Mouse (Mus musculus) urinary bladder, postnatal 36 days (tissue): Measurements from ENCODE around the gene Zmynd15.
"Not testable (repeated sequence)": the region's sequence is repeated elsewhere in the genome, so short reads cannot be mapped to it uniquely, and the experiment has no call there.

Source experiments
- DNase-seq, 2 experiments: peaks; one replicate each; pipeline ENCODE4 v3.0.0; 2022; ENCODE audit warnings: low spot score in 2 of 2, mixed read lengths in 1 of 2

Gene Zmynd15

GRCm38 (mm10) chr11:70458688-70459600 is at the start of gene Zmynd15:
Zmynd15 (plus strand) TSS chr11:70459433.
- DNase-seq: no peak

DNA sequence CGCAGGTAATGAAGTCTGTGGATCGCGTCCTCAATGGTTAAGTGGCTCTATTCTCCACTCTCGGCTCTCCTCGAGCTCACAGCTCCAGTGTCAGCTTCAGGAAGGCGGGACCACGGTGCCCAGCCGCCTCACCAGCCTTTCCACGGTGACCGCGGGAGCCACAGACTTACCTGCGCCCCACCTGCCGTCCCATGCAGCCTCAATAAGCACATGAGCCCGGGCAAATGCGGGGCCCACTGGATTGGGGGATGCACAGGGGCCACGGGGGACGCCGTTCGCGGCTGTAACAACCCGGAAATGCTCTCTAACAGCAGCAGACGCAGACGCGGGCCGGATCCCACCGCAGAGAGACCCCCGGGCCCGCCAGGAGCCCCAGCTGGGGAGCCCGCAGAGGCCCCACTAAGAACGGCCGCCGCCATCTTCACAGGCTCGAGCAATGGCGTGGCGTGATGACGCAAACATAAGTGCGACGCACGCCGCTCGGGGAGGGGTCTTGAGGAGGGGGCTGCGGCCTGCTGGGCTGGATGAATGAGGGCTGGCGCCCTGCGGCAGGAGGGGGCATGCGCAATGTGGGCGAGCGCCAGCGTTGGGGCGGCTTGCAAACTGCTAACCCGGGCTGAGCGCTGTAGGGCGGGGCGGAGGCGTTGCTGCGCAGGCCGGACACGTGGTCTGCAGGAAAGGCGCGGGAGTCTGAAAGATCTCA is 49.5 kb upstream of the Zmynd15 start, which contains the start of gene Pelp1:
Pelp1 (minus strand) TSS at position 438 of the 703 bp plus-strand sequence.
- peak; percentile 80 to 84 for DNase-seq

DNA sequence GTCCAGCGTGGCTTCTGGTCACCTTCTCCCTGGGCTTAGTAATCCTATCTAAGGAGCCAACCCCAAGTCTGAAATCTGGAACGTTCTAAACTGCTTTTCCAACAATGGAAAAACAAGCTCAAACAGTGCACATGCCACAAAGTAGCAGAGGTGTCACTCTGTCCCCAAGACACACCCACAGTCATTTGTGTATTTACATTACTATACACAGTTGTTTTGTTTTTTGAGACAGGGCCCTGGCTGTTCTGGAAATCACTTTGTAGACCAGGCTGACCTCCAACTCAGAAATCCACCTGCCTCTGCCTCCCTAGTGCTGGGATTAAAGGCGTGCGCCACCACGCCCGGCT is 49.0 kb upstream of the Zmynd15 start:
- DNase-seq: no peak

GRCm38 (mm10) chr11:70412591-70412990 is 46.6 kb upstream of the Zmynd15 start:
- no peak for DNase-seq

- DNase-seq: peak; percentile 60 to 66
Observed at GRCm38 (mm10) chr11:70413961-70414360, 45.3 kb upstream of the Zmynd15 start.

DNA sequence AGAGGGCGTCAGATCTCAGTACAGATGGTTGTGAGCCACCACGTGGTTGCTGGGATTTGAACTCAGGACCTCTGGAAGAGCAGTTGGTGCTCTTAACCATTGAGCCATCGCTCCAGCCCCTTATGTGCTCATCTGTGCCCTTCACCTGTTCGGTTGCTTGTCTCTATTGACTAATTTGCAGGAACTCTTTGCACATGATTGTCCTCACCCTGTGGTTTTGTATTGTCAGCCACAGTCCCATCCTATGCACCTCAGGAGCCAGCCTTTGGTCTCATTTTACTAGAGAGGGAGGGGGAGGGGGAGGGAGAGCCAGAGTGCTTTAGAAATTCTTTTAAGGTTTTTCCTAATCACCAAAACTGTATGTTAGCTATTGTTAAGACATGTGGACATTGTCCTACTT is 41.0 kb upstream of the Zmynd15 start:
- DNase-seq: no peak

GRCm38 (mm10) chr11:70419486-70419885 is 39.7 kb upstream of the Zmynd15 start:
- DNase-seq: no peak

GRCm38 (mm10) chr11:70426598-70426997 is 32.6 kb upstream of the Zmynd15 start:
- DNase-seq: not testable (repeated sequence)

DNA sequence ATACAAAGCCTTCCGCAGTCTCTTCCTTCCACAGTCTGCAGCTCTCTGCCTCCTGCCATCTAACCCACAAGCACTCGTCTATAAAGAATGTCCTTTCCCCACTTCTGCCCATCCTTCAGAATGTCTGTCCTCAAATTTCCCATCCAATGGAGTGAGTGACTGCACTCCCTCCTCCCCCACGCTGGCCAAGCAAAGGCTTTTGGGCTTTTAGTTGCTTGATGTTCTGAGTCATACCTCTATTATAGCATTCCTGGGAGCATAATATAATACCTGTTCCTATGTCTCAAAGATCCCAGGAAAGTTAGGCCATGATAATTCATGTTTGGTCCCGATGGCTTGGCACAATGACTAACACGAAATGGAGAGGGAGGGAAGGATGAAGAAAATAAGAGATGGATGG is 27.7 kb upstream of the Zmynd15 start:
- DNase-seq: no peak

GRCm38 (mm10) chr11:70432048-70432894 is 27.0 kb upstream of the Zmynd15 start, which contains the start of gene Arrb2:
Arrb2 (plus strand) TSS chr11:70432635.
- peak; percentile 94 to 98 for DNase-seq

DNA sequence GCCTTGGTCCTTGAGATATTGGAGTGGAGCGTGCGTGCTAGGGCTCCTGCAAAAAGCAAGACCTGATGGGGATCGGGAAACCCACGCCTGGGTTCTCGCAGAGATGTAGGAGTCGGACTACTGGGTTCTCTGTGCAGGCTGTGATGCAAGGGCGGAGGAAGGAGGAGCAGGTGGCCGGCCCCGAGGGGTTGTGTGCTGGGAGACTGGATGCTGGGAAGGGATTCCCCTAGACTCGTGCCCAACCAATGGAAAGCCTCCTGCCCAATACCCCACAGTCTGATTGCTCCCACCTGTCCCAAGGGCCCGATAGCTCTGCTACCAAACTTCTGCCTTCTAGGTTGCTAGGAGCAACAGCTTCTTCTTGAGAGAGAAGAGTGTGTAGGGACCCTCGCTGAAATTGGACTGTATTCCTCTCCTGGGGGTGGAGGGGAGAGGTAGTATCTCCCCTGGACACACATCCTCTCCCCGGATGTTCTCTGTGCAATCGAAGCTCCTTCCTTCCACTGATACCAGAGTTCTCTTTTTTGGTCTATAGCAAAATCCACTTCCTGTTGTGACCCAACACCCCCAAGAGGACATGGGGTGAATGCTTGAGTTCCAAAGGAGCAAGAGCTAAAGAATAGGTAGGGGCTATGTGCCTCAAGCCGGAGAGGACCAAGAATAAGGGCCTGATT is 26.2 kb upstream of the Zmynd15 start:
- peak in 1 of 2 experiments; percentile 5 for DNase-seq

- DNase-seq: no peak
Observed at GRCm38 (mm10) chr11:70433569-70433943, 25.7 kb upstream of the Zmynd15 start.

DNA sequence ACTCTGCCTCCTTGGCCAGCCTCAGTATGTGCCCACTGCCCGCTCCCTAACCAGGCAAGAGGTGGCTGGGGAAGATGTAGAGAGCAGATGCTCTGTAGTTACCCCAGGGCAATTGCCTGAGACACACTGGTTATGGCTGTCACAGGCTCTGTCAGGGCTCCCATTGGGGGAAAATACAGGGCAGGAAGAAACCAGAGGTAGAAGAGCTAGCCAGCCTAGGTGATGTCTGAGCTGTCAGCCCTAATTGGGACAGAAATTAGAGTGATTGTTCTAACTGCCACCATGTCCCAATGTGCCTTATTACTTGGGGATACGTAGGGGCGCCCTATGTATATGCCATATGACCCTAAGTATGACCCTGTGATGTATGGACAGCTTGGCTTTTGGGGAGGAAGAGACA is 25.3 kb upstream of the Zmynd15 start:
- DNase-seq: no peak

DNA sequence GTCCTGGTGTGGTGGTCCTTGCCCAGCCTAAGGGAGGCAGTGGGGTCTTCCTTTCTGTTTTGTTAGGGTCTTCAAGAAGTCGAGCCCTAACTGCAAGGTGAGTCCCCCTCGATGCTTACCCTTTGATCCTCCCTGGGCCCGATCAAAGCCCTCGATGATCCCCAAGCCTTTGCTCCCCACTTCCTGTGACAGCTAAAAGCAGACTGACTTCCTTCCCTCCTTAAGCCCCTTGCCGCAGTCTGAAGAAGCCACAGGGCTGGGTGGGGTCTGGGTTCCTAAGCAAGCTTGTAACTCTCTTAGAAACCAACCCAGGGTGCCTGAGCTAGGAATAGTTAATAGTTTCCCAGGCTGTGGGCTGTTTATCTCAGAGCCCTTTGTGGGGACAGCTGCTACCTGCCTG is 23.8 kb upstream of the Zmynd15 start:
- no peak for DNase-seq

DNA sequence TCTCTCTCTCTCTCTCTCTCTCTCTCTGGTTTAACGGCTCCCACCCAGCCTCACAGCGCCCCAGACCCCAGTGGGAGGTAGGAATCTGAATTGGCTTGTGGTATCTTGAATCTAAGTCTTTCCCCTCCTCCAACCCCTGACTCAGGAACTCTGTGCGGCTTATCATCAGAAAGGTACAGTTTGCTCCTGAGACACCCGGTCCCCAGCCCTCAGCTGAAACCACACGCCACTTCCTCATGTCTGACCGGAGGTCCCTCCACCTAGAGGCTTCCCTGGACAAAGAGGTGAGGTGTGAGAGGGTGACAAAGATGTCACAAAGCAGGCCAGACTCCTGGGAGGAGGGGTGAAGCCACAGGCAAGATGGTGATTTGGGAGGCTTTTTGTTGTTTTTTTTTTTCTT is 21.8 kb upstream of the Zmynd15 start:
- no peak for DNase-seq

DNA sequence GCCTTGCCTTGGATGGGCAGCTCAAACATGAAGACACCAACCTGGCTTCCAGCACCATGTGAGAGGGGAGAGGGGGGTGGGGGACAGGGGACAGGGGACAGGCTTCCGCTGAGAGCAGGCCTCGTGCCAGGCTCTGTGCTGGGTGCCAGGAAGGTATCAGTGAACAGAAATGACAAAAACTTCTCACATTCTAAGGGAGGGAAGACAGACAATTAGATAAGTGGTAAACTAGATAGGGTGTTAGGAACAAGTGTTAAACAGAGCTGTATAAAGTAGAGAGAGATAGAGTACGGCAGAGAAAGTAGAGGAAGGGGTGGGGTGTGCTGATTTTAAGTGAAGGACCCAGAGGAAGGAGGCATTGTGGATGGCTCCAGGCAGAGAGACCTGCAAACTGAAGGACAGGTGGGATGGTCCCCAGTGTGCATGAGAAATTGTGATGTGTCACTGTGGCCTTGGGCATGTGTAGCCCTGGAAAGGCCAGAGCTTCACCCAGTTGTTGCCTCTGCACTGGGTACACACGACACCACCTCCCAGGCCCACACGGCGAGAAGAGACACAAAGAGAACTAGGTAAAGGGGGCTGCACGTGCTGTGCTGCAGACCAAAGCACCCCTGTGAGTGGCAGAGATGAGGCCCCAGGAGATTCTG is 20.4 kb upstream of the Zmynd15 start:
- no peak for DNase-seq

- no peak for DNase-seq
Observed at GRCm38 (mm10) chr11:70440637-70441036, 18.6 kb upstream of the Zmynd15 start.

- DNase-seq: no peak
Observed at GRCm38 (mm10) chr11:70441882-70442281, 17.4 kb upstream of the Zmynd15 start.

DNA sequence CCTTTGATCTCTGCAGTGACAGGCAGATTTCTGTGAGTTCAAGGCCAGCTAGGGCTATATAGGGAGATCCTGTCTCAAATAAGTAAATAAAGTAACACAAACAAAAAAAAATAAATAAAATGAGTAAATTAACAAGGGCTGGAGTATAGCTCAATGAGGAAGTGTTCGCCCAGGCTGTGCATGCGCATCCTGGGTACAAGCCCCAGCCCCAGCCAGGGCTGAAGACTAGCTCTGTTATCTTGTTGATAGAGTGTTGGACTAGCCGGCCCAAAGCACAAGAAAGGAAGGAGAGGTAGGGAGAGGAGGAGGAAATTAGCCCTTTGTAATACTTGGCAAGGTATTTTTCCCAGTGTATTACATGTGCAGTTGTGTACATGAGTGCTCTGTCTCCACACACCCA is 15.3 kb upstream of the Zmynd15 start:
- DNase-seq: no peak

- no peak for DNase-seq
Observed at GRCm38 (mm10) chr11:70444667-70445066, 14.6 kb upstream of the Zmynd15 start.

DNA sequence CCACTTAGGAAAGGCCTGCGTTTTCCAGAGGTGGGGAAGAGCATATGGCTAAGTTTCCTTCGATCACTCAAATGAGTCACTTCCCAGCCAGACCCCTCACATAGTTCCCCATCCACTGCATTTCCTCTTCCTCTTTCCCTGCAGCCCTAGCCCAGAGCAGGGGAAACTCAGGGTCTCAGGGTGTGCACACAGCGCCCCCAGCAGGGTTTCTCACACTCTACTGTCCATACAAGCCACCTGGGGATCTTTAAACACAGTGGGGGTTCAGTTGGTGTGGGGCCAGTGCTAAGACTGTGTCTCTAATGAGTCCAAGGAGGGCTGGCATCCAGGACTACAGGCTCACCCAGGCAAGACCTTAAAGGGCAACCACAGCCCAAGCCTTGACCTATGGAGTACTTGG is 12.5 kb upstream of the Zmynd15 start:
- no peak for DNase-seq
